Mouse (Mus musculus) heart, postnatal 0 days (tissue): ENCODE measurements around the gene Ptpn6.

Experiments used
- CTCF ChIP-seq: IDR thresholded peaks from 2 replicates; pipeline ENCODE4 v1.5.1; 2016; ENCODE audit warnings: antibody characterized with exemption, control low read depth, low read depth
- EP300 ChIP-seq: IDR thresholded peaks from 2 replicates; pipeline ENCODE4 v1.6.1; 2016; ENCODE audit warnings: antibody characterized with exemption, low read depth

DNA sequence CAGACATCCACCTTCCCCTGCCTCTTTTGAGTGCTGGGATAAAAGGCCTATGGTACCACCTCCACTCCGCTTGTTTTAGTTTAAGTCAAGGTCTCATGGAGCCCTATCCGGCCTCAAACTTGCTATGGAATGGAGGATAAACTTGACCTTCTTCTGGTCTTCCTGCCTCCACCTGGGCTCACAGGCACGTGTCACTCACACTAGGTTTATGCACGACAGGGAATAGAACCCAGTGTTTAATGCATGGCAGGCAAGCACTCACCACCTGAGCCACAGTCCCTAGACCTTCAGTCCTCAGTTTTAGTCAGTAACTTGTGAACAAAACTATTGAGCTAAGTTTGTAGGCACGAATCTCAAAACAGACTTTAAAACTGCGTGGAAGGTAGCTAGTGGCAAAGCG is 7.5 kb downstream of the Ptpn6 start:
- TF ChIP-seq CTCF = no peak
- no peak for TF ChIP-seq EP300
